Mouse (Mus musculus) C2C12 (cell line): ENCODE data around the gene Ptx3.

Source experiments
- CTCF ChIP-seq: IDR thresholded peaks from one replicate; pipeline ENCODE4 v1.5.1; 2011; ENCODE audit not compliant: control insufficient read depth, insufficient read depth, insufficient read length
- MAX ChIP-seq: IDR thresholded peaks from one replicate; pipeline ENCODE4 v1.6.1; 2011; ENCODE audit warnings: mild to moderate bottlenecking, control low read depth
- MYOD1 ChIP-seq: IDR thresholded peaks from one replicate; pipeline ENCODE4 v1.6.1; 2011; ENCODE audit warnings: low read depth; ENCODE audit not compliant: control insufficient read depth, insufficient read length

DNA sequence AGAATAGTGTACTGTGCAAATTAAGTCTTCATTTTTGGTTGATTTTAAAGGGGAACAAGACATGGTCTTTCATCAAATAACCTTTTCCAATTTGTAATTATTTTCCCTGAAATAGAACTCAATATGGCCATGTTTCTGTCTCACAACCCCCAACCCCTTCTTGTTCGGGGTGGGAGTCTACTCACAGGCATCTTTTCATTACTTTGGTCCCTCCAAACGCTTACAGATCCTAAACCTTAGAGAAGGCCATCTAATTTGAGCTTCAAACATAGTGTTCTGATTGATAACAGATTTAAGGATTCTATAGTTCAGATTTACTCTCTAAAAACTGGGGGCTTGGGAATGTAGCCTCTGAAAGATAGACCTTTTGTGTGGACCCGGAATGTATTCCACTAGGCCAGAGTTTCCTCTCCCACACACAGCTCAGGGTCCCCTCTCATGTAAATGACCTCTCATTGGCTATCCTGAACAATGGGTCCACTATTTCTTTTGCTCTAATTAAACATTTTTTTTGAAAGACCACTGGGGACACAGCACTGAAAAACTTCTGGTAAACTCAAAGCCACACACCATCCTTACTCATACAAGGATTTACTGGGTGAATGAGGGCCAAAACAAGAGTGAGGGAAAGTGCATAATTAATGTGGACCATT, 25.7 kb upstream of the Ptx3 start:
- TF ChIP-seq CTCF = no peak
- TF ChIP-seq MAX = no peak
- TF ChIP-seq MYOD1 = no peak
